Mouse (Mus musculus) large intestine, adult 2 months (tissue): ENCODE results near the gene Hand2. TPM values are rescaled to one million over a fixed set of nuclear protein-coding genes. Genes with fewer than 3 reads are reported as not detected.

Source experiments
- DNase-seq: peaks from one replicate; pipeline ENCODE4 v3.0.0-alpha.2; 2012; ENCODE audit warnings: low read depth, low spot score
- WGBS: fragments of 180-500 bp; shearing (Covaris S2); methylation state at CpG from one replicate; pipeline ENCODE4 v1.1.7; 2018; 5-methylcytosine and 5-hydroxymethylcytosine counted together
- polyA plus RNA-seq: library from polyadenylated mRNA; depleted of rRNA; stranded (reverse); fragments of >200 nt; gene quantifications from 2 replicates; pipeline ENCODE4 v1.2.3, GENCODE M21; 2012; rRNA removed

Hand2 gene
- 4.0 and 4.5 TPM in 2 replicates for polyA plus RNA-seq

DNA sequence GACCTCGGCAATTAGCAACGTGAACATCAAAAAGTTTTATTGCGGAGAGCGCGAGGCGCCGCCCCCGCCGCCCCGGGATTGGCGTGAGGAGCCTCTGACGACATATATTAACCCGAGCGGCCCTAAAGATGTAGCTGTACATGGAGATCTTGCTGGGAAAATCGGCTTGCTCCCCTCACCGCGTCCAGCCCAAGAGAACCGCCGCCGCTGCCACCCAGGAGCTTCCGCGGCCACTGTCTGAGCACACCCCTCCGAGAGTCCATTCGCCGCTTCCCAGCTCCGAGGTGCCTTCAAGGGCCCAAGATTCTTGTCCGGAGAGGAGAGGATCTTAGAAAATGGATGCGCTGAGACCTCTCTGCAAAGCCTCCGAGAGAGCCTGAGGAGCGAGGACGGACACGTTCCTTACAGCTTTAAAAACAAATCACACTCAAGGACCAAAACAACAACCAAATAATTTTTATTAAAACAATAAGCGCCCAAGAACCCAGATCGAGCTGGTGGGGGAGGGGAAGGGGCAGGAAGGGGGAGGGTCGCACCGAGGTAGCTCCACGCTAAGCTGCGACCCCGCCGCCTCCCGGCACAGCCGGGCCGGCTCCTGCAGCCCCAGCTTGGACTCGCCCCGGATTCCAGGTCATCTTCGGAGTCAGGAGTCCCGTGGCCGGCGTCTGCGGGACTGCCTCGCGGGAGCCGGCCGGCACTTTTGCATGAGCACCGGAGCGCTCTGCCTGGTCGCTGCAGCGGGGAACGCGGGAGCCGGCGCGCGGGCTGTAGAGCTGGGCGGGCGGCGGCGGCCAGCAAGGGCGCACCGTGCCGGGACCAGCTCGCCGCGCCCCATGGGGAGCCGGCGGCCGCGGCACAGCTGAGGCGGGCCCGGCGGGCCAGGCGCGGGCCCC lies at the start of gene Hand2:
TSS of gene Hand2 (plus strand) at position 133 of the 893 bp plus-strand sequence.
- no peak for DNase-seq
- WGBS = 1% methylated on average over 83 of the region's 83 CpGs

DNA sequence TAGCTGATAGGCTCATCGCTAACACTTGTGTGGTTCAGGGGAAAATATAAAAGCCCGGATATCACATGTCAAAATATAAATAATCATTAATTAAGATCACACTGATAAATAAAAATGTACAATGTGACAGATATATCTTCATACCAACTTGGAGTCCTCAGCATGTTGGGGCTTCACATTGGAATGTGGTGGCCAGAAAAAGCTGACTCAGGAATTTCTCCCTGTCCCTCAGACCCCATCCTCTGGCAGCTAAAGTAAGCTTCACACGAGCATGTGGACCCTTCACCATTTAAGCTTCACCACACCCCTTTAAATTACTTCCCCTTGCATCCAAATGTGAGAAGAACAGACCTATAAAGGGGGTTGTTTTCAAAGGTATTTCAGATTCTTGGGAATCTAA lies 47.7 kb upstream of the Hand2 start:
- DNase-seq = no peak
- WGBS = 62% methylated on average over 3 of the region's 3 CpGs

DNA sequence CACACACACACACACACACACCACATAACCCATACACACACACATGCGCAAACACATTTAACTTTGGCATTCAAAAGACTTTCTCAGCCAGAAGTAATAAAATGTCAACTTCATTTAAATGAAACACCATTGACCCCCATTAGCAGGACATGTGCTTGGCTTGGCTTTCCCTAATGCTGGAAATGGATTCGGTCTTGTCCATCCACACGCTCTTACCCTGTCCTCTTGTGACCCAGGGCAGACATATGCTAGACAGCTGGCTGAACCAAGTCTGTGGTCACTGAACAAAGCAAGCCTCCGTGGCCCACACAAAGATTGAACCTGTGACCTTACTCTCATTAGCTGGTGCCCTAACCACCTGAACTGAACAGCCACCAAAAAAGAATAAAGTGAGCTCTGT lies 27.3 kb upstream of the Hand2 start:
- DNase-seq = no peak
- WGBS = 73% methylated on average over 4 of the region's 4 CpGs

DNA sequence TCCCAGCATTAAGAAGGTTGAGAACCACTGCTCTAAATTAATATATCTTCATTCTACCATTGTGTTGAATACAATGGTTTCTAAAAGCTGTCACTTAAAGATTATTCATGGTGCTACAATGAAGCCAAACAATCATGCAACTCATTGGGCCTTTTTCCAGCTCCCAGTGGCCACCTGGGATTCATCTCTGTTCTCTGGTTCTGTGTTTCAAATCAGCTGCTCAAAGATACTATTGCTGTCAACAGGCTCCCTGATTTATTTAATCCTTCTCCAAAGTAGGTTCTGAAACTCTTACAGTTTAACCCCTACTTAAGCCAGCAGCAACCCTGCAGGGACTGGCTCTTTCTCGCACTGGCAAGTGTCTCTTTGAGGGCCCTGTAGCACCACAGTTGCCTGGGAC lies 17.3 kb upstream of the Hand2 start:
- WGBS = 83% methylated on average over 1 of the region's 1 CpGs

DNA sequence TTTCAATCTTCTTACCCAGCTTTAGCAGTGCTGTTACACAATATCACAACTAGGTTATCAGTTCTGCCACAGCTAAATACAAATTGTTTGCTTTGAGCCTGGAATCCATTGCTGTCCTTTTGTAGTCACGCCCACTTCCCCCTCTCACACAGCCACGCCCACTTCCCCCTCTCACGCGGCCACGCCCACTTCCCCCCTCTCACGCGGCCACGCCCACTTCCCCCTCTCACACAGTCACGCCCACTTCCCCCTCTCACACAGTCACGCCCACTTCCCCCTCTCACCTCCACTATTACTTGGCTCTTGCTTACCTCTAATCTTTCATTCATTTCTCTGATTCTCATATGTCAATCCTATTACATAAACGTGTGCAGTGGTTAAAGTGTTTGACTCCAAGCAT lies 15.8 kb upstream of the Hand2 start:
- DNase-seq = no peak
- WGBS = 43% methylated on average over 11 of the region's 11 CpGs

More for the DNA sequence above, 17.3 kb upstream of the Hand2 start:
- DNase-seq = no peak

DNA sequence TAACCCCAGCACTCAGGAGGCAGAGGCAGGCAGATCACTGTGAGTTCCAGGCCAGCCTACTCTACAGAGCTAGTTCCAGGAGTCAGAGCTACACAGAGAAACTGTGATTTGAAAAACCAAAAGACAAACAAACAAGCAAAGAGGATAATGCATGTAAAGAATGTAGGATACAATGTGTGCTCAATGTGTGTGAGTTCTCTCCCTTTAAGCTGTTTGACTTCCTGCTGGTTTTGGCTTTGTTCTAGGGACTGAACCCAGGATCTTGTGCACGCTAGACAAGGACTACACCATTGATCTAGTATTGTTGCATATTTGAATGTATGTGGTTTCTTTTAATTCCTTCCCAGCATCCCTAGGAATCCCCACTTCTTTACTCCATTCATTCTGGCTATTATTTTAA lies 14.3 kb upstream of the Hand2 start:
- DNase-seq = no peak
- 72% methylated on average over 1 of the region's 1 CpGs for WGBS

DNA sequence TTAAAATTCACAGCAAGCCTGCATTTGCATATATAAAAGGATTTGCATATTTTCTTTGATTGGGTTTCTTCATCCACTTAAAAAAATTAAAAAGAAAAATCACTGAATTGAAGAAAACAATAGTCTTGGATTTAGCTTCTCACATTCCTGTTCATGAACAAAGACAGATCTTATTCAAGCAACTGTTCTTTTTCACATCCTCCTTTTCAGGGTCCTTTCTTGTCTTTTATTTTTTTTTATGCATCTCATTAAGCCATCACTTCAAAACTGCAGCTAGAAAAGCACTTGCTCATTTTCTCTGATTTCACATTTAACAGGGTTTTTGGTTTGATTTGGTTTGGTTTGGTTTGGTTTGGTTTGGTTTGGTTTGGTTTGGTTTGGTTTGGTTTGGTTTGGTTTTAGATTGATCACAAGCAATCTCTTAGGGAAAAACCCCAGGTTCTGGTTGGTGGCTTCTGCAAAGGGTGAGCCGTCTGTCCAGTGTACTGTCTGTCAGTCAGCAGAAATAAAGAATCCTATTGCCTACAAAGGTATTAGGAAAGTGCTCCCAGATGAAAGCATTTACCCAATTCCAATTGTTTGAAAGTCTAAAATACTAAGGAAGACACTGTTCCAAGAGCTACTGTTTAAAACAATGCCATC lies 10.8 kb upstream of the Hand2 start:
- no peak for DNase-seq
- 45% methylated on average over 1 of the region's 1 CpGs for WGBS

DNA sequence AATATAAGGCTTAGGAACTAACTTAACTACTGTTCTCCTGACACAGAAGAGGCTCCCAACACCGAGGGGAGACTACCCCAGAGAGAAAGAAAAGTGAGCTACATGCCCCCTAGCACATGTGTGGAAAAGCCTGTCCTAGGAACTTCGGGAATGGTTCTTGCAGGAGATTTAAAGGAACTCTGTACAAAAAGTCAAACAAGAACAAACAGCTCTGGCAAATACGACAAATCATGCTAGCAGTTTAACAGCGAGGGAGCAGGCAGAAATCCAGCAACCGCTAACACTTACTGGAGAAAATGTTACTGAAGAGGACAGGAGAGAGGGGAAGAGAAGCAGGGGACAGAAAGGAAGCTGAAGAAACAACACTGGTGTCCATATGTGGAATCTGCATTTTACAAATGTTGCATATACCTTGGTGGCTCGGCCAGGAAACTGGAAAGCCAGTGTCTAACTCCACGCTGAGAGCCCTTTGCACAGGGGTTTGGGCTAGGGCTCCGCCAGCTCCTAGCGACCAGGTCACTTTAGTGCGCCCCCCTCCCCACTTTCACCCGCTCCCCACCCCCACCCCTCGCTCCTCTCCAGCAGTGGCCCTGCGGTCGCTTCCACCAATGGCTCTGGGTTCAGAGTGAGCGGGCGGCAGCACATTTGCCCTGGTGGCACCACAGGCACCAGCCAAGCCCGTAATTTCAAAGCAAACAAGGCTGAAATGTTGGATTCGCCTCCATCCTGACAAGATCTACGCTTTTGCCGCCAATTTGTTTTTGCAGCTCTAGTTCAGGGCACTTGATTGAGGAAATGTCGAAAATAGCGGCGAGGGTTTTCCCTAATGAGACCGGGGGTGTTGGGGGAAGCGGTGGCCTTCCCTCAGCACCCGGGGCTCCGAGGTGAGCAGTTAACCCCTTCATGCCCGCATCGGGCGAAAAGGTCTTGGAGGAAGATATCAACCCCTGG lies 8.5 kb upstream of the Hand2 start:
- no peak for DNase-seq
- 3% methylated on average over 30 of the region's 30 CpGs for WGBS

DNA sequence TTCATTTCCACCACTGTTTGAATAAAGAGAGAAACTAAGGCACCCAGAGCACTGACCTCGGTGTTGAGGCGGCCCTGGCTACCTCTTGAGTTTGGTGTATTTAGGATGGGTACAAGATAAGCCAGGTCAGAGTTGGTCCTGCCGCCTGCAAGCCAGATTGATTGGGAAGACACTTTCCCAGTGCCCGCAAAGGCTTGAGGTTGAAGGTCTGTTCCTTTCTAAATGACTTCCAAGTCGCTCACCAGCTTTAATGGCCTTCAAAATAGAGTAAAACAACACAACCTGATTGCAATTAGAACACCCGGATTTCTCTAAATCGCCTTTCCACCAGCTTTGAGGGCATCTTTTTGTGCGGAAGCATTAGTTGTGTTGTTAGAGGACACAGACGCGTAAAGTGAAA lies 7.2 kb upstream of the Hand2 start:
- 33% methylated on average over 10 of the region's 10 CpGs for WGBS
- DNase-seq = no peak

DNA sequence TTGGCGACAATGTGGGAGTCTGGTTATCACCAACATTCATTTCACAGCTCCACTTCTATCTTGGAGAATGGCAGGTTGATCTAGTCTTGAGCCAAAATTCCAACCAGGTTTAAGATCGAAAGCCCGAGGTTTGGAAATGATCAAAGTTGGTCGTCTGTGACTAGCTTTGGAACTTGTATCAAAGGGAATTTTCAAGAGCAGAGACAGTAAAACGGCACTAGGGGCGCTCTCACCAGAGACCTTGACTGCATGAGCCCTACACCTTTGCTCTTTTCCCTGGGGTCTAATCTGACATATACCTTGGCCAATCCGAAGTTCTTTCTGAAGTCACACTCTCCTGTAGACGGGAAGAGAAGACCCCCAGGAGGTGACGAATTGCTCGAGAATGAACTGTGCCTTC lies 6.6 kb upstream of the Hand2 start:
- WGBS = 14% methylated on average over 10 of the region's 10 CpGs
- no peak for DNase-seq

DNA sequence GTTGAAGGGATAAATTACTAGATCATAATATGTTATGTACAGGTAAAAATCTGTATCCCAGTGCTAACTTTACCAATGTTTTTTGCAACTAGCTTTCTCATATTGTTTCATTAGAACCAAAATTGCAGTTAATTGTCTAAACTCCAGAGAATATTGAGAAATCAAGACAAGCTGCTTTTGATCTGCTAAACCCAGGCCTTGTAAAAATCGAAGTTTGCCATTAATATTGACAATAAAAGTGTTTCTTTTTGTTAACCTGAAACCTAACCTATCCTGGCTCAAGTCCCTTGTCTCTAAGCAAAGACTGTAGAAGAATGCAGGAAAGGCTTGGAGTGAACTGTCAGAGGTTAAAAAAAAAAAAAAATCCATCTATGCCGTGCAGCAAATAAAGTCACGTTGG lies 5.3 kb upstream of the Hand2 start:
- 23% methylated on average over 3 of the region's 3 CpGs for WGBS
- DNase-seq = no peak

DNA sequence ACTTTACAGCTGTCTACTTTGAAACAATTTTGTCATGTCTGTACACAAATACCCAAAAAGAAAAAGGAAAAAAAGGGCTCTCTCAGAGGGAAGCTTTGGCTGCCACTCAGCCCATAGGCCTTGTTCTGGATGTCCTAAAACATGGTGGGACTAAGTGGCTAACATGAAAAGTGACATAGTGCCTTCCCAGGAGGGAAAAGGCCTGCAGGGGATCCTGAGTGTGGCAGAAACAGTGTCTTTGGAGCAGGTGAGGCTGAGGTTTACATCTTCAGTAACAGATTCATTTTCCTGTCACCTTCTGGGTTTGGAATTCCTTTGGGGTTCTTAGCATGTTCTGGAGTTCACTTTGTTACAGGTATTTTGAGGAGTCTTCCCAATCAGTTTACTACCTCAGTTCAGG lies 3.7 kb upstream of the Hand2 start:
- no peak for DNase-seq

DNA sequence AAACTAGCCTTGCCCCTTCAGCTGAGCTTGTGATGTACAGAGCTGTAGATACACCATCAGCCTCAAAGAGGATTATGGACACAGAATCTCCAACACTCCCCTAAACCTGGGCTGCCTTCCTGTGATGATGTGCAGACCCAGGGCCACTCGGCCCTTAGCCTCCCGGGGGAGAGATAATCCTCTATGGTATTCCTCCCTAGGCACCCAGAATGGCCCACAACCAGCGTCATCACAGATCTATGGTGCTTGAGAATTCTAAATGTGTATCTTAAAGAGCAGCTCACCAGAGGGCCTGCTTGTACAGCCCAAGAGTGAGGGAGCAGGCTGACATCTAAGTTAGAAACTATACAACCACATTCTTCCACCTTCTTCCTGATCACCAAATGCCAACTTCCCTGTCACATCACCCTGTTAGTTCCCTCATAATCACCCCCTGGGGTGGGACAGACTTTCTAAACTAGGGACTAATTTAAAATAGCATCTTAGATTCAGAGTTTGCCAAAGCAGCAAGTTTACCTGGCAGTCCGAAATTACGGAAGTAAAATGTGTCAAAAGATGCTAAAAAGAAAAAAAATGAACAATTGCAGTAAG lies 2.8 kb upstream of the Hand2 start:
- 24% methylated on average over 5 of the region's 5 CpGs for WGBS
- no peak for DNase-seq

DNA sequence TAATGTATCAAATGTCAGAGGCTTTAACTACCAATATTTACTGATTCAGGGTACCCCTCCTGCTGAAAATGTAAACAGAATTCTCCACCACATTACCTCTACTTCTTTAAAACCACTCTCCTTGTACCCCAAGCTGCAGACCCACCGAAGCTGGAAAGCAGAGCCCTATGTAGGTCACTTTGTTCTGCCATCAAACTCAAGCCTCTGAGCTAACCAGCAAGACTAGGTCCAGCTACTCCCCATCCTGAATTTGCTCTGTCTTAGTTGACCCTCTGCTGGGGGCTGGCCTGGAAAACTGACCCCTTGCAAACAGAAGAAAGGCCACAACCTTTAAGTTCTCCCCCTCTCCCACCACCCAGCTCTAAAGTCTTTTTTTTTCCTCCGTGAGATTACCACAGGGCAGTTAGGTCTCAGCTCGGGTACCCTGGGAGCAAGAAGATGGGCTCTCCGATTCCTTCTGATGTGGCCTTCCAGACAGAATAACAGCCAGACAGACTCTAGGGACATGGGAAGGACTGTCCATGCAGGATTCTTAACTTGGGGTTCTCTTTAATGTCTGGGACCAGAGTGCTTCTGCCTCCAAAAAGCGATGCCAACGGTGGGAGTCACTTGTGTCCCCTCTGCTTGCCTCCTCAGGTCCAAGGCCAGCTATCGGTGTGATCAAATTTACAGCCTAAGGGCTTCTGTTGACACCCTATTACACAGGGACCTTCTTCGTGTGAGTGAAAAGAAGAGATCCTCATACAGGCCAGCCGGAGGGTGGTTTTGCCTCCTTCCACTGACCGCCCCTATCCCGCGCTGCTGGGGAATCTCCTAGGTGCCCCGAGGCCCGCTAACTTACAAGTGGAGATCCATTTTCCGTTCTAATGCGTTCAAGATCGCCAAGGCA lies 1.4 kb upstream of the Hand2 start:
- DNase-seq = no peak
- WGBS = 21% methylated on average over 17 of the region's 17 CpGs

DNA sequence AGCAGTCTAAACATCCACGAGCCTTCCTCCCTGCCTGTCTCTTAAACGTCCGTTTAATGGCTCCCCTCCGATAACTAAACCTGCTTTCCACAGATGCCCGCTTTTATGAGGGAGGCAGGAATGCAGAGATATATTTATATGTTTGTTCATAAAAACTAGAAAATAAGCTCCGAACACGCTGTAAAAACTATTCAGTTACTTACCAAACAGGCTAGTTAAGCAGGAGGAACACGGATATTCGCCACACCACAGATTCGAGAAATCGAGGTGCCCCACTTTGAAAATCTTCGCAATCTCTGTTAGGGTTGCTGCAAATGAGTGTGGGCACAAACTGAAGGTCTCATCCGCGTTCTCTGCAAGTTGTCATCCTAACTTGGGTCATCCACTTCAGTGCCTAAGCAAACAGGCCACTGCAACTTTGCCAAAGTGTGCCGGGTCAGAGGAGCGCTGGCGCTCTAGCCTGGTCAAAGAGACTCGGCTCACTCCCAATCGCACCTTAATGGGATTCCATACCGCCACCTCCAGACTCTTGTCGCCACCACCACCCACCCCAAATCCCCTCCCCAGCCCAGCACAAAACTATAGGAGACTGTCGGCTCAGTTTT lies 700 bp upstream of the Hand2 start:
- no peak for DNase-seq

DNA sequence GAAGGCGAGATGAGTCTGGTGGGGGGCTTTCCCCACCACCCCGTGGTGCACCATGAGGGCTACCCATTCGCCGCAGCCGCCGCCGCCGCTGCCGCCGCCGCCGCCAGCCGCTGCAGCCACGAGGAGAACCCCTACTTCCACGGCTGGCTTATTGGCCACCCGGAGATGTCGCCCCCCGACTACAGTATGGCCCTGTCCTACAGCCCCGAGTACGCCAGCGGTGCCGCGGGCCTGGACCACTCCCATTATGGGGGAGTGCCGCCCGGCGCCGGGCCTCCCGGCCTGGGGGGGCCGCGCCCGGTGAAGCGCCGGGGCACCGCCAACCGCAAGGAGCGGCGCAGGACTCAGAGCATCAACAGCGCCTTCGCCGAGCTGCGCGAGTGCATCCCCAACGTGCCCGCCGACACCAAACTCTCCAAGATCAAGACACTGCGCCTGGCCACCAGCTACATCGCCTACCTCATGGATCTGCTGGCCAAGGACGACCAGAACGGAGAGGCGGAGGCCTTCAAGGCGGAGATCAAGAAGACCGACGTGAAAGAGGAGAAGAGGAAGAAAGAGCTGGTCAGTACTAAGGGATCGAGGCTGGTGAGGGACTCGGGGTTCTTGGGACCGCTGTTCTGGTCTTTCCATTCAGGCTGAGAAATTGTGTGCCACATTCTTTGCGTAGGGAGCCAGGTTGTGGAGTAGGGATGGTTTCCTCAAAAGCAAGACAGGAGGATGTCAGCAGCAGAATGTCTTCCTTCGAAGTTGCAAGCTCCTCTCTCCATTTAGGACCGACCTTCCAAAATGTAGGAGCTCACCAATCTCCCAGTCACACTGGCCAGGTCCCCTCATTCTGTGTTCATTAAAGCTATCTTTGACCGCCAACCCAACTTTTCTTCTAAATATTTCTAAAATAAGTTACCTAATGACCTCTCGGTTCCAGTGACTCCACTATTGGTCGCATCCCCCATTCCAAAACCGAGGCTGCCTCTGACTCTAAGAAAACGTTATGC lies 1.4 kb downstream of the Hand2 start:
- WGBS = 5% methylated on average over 63 of the region's 64 CpGs
- DNase-seq = no peak

More for the DNA sequence above, 700 bp upstream of the Hand2 start:
- WGBS = 11% methylated on average over 22 of the region's 22 CpGs
